Mouse (Mus musculus) regulatory T cell (primary cell): ENCODE results near the gene Vps9d1.

Source experiments
- in situ Hi-C: fragments of 300-600 bp; cut with MboI, MseI; formaldehyde crosslinking; loops from one replicate; pipeline ENCODE4 v1.15.1; 2025; ENCODE audit warnings: high pct_unique_total_duplicates

Vps9d1 gene

GRCm38 (mm10) chr8:123253451-123254098 lies 573 bp downstream of the Vps9d1 start:
- in situ Hi-C loops = no loop called here

GRCm38 (mm10) chr8:123252925-123253324 lies 1.2 kb downstream of the Vps9d1 start:
- in situ Hi-C loops = no loop called here

- in situ Hi-C loops = no loop called here
These were observed 3.2 kb downstream of the Vps9d1 start for GRCm38 (mm10) chr8:123250940-123251339.

- in situ Hi-C loops = loop anchor here (25.0 kb wide), 1 partner anchor 1386 kb away; no protein-coding TSS in a partner anchor
These were observed 5.6 kb downstream of the Vps9d1 start for GRCm38 (mm10) chr8:123248596-123248995.

GRCm38 (mm10) chr8:123247748-123248147 lies 6.4 kb downstream of the Vps9d1 start:
- in situ Hi-C loops = loop anchor here (25.0 kb wide), 1 partner anchor 1385 kb away; no protein-coding TSS in a partner anchor

- in situ Hi-C loops = loop anchor here (25.0 kb wide), 1 partner anchor 1383 kb away; no protein-coding TSS in a partner anchor
These were observed 8.6 kb downstream of the Vps9d1 start for GRCm38 (mm10) chr8:123245543-123245942.

GRCm38 (mm10) chr8:123244382-123244781 lies 9.8 kb downstream of the Vps9d1 start:
- in situ Hi-C loops = loop anchor here (25.0 kb wide), 1 partner anchor 1382 kb away; no protein-coding TSS in a partner anchor

GRCm38 (mm10) chr8:123243053-123243452 lies 11.1 kb downstream of the Vps9d1 start:
- in situ Hi-C loops = loop anchor here (25.0 kb wide), 1 partner anchor 1381 kb away; no protein-coding TSS in a partner anchor

GRCm38 (mm10) chr8:123242107-123242923 lies 11.8 kb downstream of the Vps9d1 start:
- in situ Hi-C loops = loop anchor here (25.0 kb wide), 1 partner anchor 1380 kb away; no protein-coding TSS in a partner anchor

- in situ Hi-C loops = loop anchor here (25.0 kb wide), 1 partner anchor 1377 kb away; no protein-coding TSS in a partner anchor
These were observed 14.8 kb downstream of the Vps9d1 start for GRCm38 (mm10) chr8:123239398-123239797.

- in situ Hi-C loops = loop anchor here (25.0 kb wide), 1 partner anchor 1374 kb away; no protein-coding TSS in a partner anchor
These were observed 18.3 kb downstream of the Vps9d1 start, which contains the start of gene Spata2l for GRCm38 (mm10) chr8:123235520-123236497. Spata2l (minus strand) TSS chr8:123236233.

GRCm38 (mm10) chr8:123234918-123235519 lies 19.1 kb downstream of the Vps9d1 start:
- in situ Hi-C loops = loop anchor here (25.0 kb wide), 1 partner anchor 1373 kb away; no protein-coding TSS in a partner anchor

- in situ Hi-C loops = loop anchor here (25.0 kb wide), 1 partner anchor 1371 kb away; no protein-coding TSS in a partner anchor
These were observed 20.4 kb downstream of the Vps9d1 start for GRCm38 (mm10) chr8:123233760-123234159.

GRCm38 (mm10) chr8:123233300-123233699 lies 20.8 kb downstream of the Vps9d1 start:
- in situ Hi-C loops = loop anchor here (25.0 kb wide), 1 partner anchor 1371 kb away; no protein-coding TSS in a partner anchor

GRCm38 (mm10) chr8:123232553-123232952 lies 21.6 kb downstream of the Vps9d1 start:
- in situ Hi-C loops = loop anchor here (25.0 kb wide), 1 partner anchor 1370 kb away; no protein-coding TSS in a partner anchor

GRCm38 (mm10) chr8:123231742-123232141 lies 22.4 kb downstream of the Vps9d1 start:
- in situ Hi-C loops = loop anchor here (25.0 kb wide), 1 partner anchor 1369 kb away; no protein-coding TSS in a partner anchor

- in situ Hi-C loops = loop anchor here (25.0 kb wide), 1 partner anchor 1368 kb away; no protein-coding TSS in a partner anchor
These were observed 23.8 kb downstream of the Vps9d1 start for GRCm38 (mm10) chr8:123230326-123230725.

GRCm38 (mm10) chr8:123228416-123228815 lies 25.7 kb downstream of the Vps9d1 start:
- in situ Hi-C loops = loop anchor here (25.0 kb wide), 1 partner anchor 1366 kb away; no protein-coding TSS in a partner anchor
